Mouse (Mus musculus) brown adipose tissue, adult 24 weeks (tissue): ENCODE results near the gene Col5a1. TPM values are rescaled to one million over a fixed set of nuclear protein-coding genes. Genes with fewer than 3 reads are reported as not detected.

Experiments used
- H3K27ac ChIP-seq: fragments of 200-500 bp; replicated peaks from 2 replicates; pipeline ENCODE4 v1.5.1; 2012; ENCODE audit warnings: low read depth, mild to moderate bottlenecking, low read length
- H3K4me1 ChIP-seq: fragments of 200-500 bp; 2 replicates; pipeline ENCODE4 v1.6.1; 2012; ENCODE audit warnings: low read length, mixed read lengths; ENCODE audit not compliant: control insufficient read depth, insufficient read depth, insufficient read length
- H3K4me3 ChIP-seq: fragments of 200-500 bp; 2 replicates; pipeline ENCODE4 v1.5.1; 2012; ENCODE audit warnings: low read depth, mild to moderate bottlenecking, low read length, moderate library complexity; ENCODE audit not compliant: insufficient read depth
- polyA plus RNA-seq: library from polyadenylated mRNA; stranded (reverse); fragments of >200 nt; gene quantifications from 2 replicates; pipeline ENCODE4 v1.2.4, GENCODE M21; 2012; ENCODE audit not compliant: missing spikeins, insufficient read depth, insufficient read length

The Col5a1 gene
- polyA plus RNA-seq, 1 experiment, result 10.2 TPM

- Histone ChIP-seq H3K4me1 (no peaks in the 10 kb centered on the region), H3K4me3 (no peak overlapping the region), H3K27ac (no peak overlapping the region)
These were observed 11.6 kb upstream of the Col5a1 start for GRCm38 (mm10) chr2:27874596-27874995.

GRCm38 (mm10) chr2:27875231-27875630 is 11.0 kb upstream of the Col5a1 start:
- no peak overlapping the region for H3K27ac ChIP-seq
- H3K4me1 ChIP-seq, result no peaks in the 10 kb centered on the region
- H3K4me3 ChIP-seq, result no peak overlapping the region

DNA sequence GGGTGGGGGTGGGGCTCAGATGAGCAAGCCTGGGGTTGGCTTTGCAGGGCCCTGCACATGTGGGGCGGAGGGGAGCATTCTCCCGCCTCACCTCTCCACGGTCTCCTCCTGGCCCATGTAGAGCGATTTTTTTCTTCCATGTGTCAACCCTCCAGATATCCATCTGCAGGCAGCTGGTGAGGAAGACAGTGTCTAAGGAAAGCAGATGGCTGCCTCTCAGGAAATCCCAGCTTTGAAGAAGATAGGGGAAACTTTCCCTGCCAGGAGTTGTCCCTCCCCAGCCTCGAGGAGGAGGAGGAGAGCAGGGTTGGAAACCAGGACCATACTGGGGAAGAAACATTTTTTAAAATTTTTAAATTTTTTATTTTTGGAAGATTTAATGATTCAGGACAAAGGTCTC is 10.4 kb upstream of the Col5a1 start:
- Histone ChIP-seq H3K4me1 (no peaks in the 10 kb centered on the region), H3K27ac (no peak overlapping the region), H3K4me3 (no peak overlapping the region)

GRCm38 (mm10) chr2:27876724-27877504 is 9.3 kb upstream of the Col5a1 start:
- Histone ChIP-seq H3K4me1 (no peaks in the 10 kb centered on the region), H3K27ac (no peak overlapping the region), H3K4me3 (no peak overlapping the region)

DNA sequence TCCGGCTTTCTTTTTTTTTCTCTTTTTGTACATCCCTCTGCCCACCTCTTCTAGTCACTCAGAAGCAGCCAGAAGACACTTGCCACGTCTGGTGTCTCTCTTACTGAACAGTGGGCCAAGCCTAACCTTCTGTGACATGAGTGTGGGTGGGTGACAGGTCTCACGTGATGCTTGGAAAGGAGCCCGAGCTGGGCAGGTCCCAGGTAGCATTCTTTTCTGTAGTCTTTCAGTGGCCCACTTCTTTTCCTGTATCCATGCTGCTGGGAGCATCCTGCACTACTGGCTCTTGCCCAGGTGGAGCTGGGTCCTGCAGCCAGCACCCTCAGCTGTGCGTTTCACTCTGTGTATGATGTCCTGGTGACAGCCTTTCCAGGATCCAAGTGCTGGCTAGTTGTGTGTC is 8.2 kb upstream of the Col5a1 start:
- no peaks in the 10 kb centered on the region for H3K4me1 ChIP-seq
- no peak overlapping the region for H3K4me3 ChIP-seq
- no peak overlapping the region for H3K27ac ChIP-seq

- peaks cover 2% of the 10 kb centered on the region; the same call in 1 of the 2 replicates for H3K4me1 ChIP-seq
- H3K27ac ChIP-seq, result no peak overlapping the region
- H3K4me3 ChIP-seq, result no peak overlapping the region
These were observed 2.9 kb upstream of the Col5a1 start for GRCm38 (mm10) chr2:27883276-27883675.

DNA sequence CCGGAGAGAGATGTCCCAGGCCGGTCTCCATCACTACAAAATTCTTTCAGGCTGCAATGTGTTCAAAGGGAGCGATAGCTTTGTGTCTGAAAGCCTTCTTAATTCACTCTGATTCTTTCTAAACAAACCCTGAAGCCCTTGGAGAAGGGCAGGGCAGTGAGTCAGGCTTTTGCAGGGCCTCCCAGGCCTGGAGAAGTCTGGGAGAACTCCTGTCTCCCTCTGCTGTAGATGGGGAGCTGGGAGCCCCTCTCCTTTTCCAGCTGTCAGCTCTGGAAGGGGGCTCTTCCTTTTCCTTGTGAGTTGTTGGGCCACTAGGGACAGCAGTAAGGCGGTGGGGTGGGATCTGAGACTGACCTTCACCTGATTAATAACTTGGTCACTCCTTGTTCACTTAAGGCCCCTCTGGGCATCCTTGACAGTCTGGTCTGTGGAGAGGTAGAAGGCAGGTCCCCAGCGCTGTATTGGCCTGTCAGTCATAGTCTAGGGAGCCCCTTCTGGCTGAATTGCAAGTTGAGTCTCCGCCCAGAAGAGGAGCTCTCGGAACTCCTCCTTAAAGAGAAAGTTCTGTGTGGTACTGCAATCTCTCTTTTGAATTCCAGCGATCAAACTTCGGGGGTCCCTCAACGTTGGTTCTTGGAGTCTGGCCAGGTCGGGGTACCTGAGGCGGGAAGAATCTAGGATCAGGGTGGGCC is 623 bp upstream of the Col5a1 start:
- peak overlapping the region; percentile 73 for H3K4me3 ChIP-seq
- peaks cover 2% of the 10 kb centered on the region; the same call in 1 of the 2 replicates for H3K4me1 ChIP-seq
- H3K27ac ChIP-seq, result peak overlapping the region; percentile 47; the same call in 1 of the 2 replicates

- Histone ChIP-seq H3K4me3 (peak overlapping the region; percentile 66), H3K27ac (peak overlapping the region; percentile 53)
These were observed 609 bp downstream of the Col5a1 start for GRCm38 (mm10) chr2:27886608-27887460.

DNA sequence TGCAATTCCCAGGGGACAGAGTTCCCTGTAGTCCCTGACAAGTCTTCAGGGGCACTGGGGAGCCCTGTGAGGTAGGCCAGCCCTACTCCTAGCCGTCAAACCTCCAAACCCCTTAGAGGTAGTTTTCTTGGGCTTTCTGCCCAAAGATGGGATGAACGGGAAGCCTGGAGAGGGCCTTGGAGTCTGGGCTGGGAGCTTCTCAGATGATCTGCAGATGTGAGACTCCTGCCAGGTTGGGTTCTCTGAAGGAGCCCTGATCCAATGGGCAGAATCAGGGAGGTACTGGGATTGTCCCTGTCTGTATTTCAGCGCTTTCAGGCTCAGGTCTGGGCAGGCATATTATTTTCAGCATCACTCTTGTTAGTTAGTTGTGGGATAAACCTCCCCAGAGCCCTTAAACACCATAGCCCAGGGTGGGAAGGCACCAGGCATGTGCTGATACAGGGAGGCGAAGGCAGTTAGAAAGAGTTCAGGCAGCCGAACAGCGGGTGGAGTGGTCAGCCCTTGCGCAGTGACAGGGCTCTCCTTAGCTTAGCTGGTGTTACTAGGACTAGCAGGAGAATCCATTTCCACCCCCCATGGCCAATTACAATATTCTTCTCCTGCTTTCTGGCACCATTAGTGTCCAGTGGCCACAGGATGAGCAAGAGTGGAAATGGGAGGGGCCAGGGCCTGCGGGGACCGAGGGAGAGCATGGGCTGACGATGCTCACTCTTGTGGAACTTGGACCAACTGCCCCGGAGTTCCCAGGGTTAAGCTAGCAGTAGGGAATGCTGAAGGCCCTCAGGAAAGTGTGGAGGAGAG is 1.4 kb downstream of the Col5a1 start:
- H3K4me3 ChIP-seq, result peak overlapping the region; percentile 66
- H3K27ac ChIP-seq, result peak overlapping the region; percentile 76
- peaks cover 2% of the 10 kb centered on the region; the same call in 1 of the 2 replicates for H3K4me1 ChIP-seq

More at GRCm38 (mm10) chr2:27886608-27887460, 609 bp downstream of the Col5a1 start:
- H3K4me1 ChIP-seq, result peaks cover 2% of the 10 kb centered on the region; the same call in 1 of the 2 replicates

DNA sequence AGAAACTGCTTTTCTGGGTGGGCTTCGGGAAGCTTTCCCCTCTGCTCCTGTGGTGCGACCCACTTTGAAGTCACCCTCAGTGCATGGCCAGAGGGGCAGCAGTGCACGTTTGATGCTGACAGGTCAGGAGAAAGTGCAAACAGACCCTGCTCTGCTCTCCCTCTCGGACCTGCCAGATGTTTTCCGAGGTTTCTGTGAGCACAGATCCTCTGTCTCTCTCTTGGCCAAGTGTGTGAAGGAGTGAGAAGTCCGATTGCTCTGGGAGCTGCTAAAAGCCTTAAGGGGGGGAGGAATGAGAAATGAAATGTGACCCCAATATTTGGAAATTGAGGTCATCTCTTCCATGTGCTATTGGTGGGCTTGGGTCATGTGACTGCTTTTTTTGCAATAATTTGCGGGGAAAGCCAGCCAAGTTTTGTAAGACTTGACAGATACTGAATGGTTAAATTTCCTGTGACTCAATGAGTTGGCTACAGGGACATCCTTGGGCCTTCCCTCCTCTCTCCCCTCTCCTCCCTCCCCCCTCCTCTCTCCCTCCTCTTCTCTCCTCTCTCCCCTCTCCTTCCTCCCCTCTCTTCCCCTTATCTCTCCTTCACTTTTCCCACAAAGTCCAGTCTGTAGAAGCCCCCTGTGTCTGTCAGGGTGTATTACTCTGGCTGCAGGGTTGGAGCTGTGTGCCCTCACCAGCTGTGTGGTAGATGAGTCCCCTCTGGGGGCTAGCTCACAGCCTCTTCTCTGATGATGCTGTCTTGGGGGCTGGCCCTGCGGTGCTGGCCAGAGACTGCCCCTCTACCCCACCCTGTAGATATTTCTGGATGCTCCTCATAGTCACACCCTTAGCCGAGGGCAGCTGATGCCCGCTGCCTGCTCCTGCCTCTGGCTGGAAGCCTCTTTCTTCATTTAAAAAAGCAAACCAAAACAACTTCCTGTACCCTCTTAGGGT is 2.6 kb downstream of the Col5a1 start:
- Histone ChIP-seq H3K4me1 (peaks cover 2% of the 10 kb centered on the region; the same call in 1 of the 2 replicates), H3K4me3 (peak overlapping the region; percentile 66), H3K27ac (peak overlapping the region; percentile 76)

DNA sequence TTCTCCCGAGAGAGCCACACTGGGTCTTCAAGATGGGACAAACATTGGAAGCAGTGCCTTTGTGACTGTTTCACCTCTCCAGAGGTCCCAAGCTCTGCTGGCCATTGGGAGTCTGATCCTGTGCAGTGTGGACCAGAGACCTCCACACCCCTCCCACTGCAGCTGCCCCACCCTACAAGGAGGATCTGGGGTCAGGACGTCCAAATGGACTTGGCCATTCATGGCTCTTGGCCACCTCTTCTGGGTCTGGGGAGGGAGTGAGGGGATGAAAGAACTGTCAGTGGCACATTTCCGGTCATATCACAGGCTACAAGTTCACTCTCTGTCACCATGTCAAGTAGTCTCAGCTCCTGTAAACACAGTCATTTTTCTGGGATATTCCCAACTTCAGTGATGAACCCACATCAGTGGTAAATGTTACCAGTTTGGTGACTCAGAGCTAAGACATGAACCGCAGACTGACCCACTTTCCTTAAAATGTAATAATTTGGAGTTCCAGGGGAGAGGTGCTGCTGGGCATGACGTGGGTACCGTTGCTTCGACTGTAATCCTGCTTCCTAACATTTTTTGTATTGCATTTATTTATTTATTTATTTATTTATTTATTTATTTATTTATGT is 5.8 kb downstream of the Col5a1 start:
- Histone ChIP-seq H3K27ac (no peak overlapping the region), H3K4me1 (no peaks in the 10 kb centered on the region; the same call in 1 of the 2 replicates), H3K4me3 (no peak overlapping the region)

DNA sequence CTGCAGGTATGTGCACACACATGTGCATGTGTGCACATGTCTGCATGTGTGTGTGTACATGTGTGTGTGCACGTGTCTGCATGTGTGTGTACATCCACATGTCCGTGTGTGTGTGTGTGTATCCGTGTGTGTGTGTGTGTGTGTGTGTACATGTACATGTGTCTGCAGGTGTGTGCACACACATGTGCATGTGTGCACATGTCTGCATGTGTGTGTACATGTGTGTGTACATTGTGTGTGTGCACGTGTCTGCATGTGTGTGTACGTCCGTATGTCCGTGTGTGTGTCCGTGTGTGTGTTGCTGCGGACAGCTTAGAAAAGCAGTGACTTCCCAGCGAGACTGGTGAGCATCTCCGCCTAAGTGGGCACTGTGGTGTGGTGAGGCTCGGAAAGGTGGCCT is 6.8 kb downstream of the Col5a1 start:
- H3K27ac ChIP-seq, result no peak overlapping the region
- H3K4me3 ChIP-seq, result no peak overlapping the region
- H3K4me1 ChIP-seq, result no peaks in the 10 kb centered on the region

DNA sequence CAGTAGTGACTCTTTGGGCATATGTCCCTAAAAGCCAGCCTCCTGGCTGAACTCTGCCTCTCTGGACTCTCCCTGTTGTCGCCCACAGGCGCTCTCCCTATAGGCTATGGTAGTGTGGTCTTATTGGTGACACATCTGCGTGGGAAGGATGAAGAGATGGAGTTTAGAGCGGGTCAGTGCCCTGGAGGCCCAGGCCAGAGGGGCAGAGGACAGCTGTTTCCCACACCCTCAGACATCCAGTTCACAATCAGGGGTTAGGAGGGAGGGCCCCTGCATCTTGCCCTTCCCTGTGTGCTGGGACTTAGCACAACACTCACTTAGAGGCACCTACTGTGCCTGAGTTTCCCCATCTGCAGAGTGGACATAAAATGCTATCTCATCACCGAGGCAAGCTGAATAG is 8.8 kb downstream of the Col5a1 start:
- no peak overlapping the region for H3K27ac ChIP-seq
- H3K4me3 ChIP-seq, result no peak overlapping the region
- no peaks in the 10 kb centered on the region for H3K4me1 ChIP-seq
